Mouse (Mus musculus) erythroblast, embryonic 14.5 days (primary cell): ENCODE data around the gene Akna.

Experiments used
- GATA1 ChIP-seq: IDR thresholded peaks from 2 replicates; pipeline ENCODE4 v1.6.1; 2012; ENCODE audit warnings: low read length, inconsistent platforms, mixed read lengths
- TAL1 ChIP-seq: IDR thresholded peaks from 3 replicates; pipeline ENCODE4 v1.6.1; 2012; ENCODE audit warnings: low read length, inconsistent platforms, mixed read lengths

GRCm38 (mm10) chr4:63404205-63404604, 1.1 kb upstream of the Akna start:
- no peak for TF ChIP-seq GATA1
- TF ChIP-seq TAL1: no peak
